Mouse (Mus musculus): ENCODE measurements at regions not wholly inside any gene's neighbourhood (a gene's known extent, or its start where the extent isn't known, plus 50 kb on each side); places are given as distances from the start of the nearest gene placed in this dataset.

GRCm38 (mm10) chr13:37135115-37135514 lies 85.1 kb upstream of the F13a1 start:
- WGBS: 67% methylated on average over 1 of the region's 1 CpGs
- H3K36me3 ChIP-seq (ENCODE audit: control insufficient read depth, insufficient read depth, low read length): no peaks in the 10 kb centered on the region
- H3K9ac ChIP-seq (ENCODE audit: low read length): no peak overlapping the region
- H3K9me3 ChIP-seq (ENCODE audit: control insufficient read depth, low read length): no peaks in the 10 kb centered on the region
- H3K27ac ChIP-seq (ENCODE audit: low read depth, low read length): no peak overlapping the region
- H3K4me1 ChIP-seq (replicated peaks; ENCODE audit: control insufficient read depth, insufficient read depth, low read length): no peaks in the 10 kb centered on the region
- no peak overlapping the region for H3K4me3 ChIP-seq (ENCODE audit: low read depth, low read length)
- H3K4me2 ChIP-seq (ENCODE audit: low read depth, low read length, severe bottlenecking): no peak overlapping the region
- H3K27me3 ChIP-seq (ENCODE audit: control insufficient read depth, insufficient read depth, low read length): no peaks in the 10 kb centered on the region
- ATAC-seq (replicated peaks; ENCODE audit: low FRiP score): no peak
- DNase-seq (ENCODE audit: low spot score): no peak

GRCm38 (mm10) chr13:37134518-37134917 lies 84.5 kb upstream of the F13a1 start:
- 88% methylated on average over 2 of the region's 2 CpGs for WGBS
- no peaks in the 10 kb centered on the region for H3K4me1 ChIP-seq (replicated peaks; ENCODE audit: control insufficient read depth, insufficient read depth, low read length)
- no peaks in the 10 kb centered on the region for H3K9me3 ChIP-seq (ENCODE audit: control insufficient read depth, low read length)
- no peak overlapping the region for H3K27ac ChIP-seq (ENCODE audit: low read depth, low read length)
- H3K4me3 ChIP-seq (ENCODE audit: low read depth, low read length): no peak overlapping the region
- no peak for ATAC-seq (replicated peaks; ENCODE audit: low FRiP score)
- H3K36me3 ChIP-seq (ENCODE audit: control insufficient read depth, insufficient read depth, low read length): no peaks in the 10 kb centered on the region
- no peak overlapping the region for H3K9ac ChIP-seq (ENCODE audit: low read length)
- no peak for DNase-seq (ENCODE audit: low spot score)
- H3K4me2 ChIP-seq (ENCODE audit: low read depth, low read length, severe bottlenecking): no peak overlapping the region
- no peaks in the 10 kb centered on the region for H3K27me3 ChIP-seq (ENCODE audit: control insufficient read depth, insufficient read depth, low read length)

GRCm38 (mm10) chr13:37130637-37131036 lies 80.6 kb upstream of the F13a1 start:
- Histone ChIP-seq H3K36me3 (ENCODE audit: control insufficient read depth, insufficient read depth, low read length) (no peaks in the 10 kb centered on the region), H3K27ac (ENCODE audit: low read depth, low read length) (no peak overlapping the region), H3K4me2 (ENCODE audit: low read depth, low read length, severe bottlenecking) (no peak overlapping the region), H3K4me3 (ENCODE audit: low read depth, low read length) (no peak overlapping the region), H3K9me3 (ENCODE audit: control insufficient read depth, low read length) (no peaks in the 10 kb centered on the region), H3K27me3 (ENCODE audit: control insufficient read depth, insufficient read depth, low read length) (no peaks in the 10 kb centered on the region), H3K9ac (ENCODE audit: low read length) (no peak overlapping the region), H3K4me1 (replicated peaks; ENCODE audit: control insufficient read depth, insufficient read depth, low read length) (no peaks in the 10 kb centered on the region)
- DNase-seq (ENCODE audit: low spot score) (no peak), ATAC-seq (replicated peaks; ENCODE audit: low FRiP score) (no peak)
- WGBS: 91% methylated on average over 10 of the region's 10 CpGs

- no peak overlapping the region for H3K9ac ChIP-seq (ENCODE audit: low read length)
- H3K4me3 ChIP-seq (ENCODE audit: low read depth, low read length): no peak overlapping the region
- H3K9me3 ChIP-seq (ENCODE audit: control insufficient read depth, low read length): no peaks in the 10 kb centered on the region
- 90% methylated on average over 4 of the region's 4 CpGs for WGBS
- ATAC-seq (replicated peaks; ENCODE audit: low FRiP score) (no peak), DNase-seq (ENCODE audit: low spot score) (no peak)
- no peaks in the 10 kb centered on the region for H3K4me1 ChIP-seq (replicated peaks; ENCODE audit: control insufficient read depth, insufficient read depth, low read length)
- H3K4me2 ChIP-seq (ENCODE audit: low read depth, low read length, severe bottlenecking): no peak overlapping the region
- no peak overlapping the region for H3K27ac ChIP-seq (ENCODE audit: low read depth, low read length)
- no peaks in the 10 kb centered on the region for H3K36me3 ChIP-seq (ENCODE audit: control insufficient read depth, insufficient read depth, low read length)
- H3K27me3 ChIP-seq (ENCODE audit: control insufficient read depth, insufficient read depth, low read length): no peaks in the 10 kb centered on the region
Measured at GRCm38 (mm10) chr13:37121602-37122001, 71.6 kb upstream of the F13a1 start.

GRCm38 (mm10) chr13:37120219-37120618 lies 70.2 kb upstream of the F13a1 start:
- DNase-seq (ENCODE audit: low spot score) (no peak), ATAC-seq (replicated peaks; ENCODE audit: low FRiP score) (no peak)
- Histone ChIP-seq H3K4me1 (replicated peaks; ENCODE audit: control insufficient read depth, insufficient read depth, low read length) (no peaks in the 10 kb centered on the region), H3K36me3 (ENCODE audit: control insufficient read depth, insufficient read depth, low read length) (no peaks in the 10 kb centered on the region), H3K4me3 (ENCODE audit: low read depth, low read length) (no peak overlapping the region), H3K9me3 (ENCODE audit: control insufficient read depth, low read length) (no peaks in the 10 kb centered on the region), H3K9ac (ENCODE audit: low read length) (no peak overlapping the region), H3K4me2 (ENCODE audit: low read depth, low read length, severe bottlenecking) (no peak overlapping the region), H3K27ac (ENCODE audit: low read depth, low read length) (no peak overlapping the region), H3K27me3 (ENCODE audit: control insufficient read depth, insufficient read depth, low read length) (no peaks in the 10 kb centered on the region)
- WGBS: 73% methylated on average over 2 of the region's 2 CpGs

- Histone ChIP-seq H3K4me2 (ENCODE audit: low read depth, low read length, severe bottlenecking) (no peak overlapping the region), H3K4me3 (ENCODE audit: low read depth, low read length) (no peak overlapping the region), H3K27ac (ENCODE audit: low read depth, low read length) (no peak overlapping the region), H3K9ac (ENCODE audit: low read length) (no peak overlapping the region), H3K9me3 (ENCODE audit: control insufficient read depth, low read length) (no peaks in the 10 kb centered on the region), H3K4me1 (replicated peaks; ENCODE audit: control insufficient read depth, insufficient read depth, low read length) (no peaks in the 10 kb centered on the region), H3K27me3 (ENCODE audit: control insufficient read depth, insufficient read depth, low read length) (no peaks in the 10 kb centered on the region), H3K36me3 (ENCODE audit: control insufficient read depth, insufficient read depth, low read length) (no peaks in the 10 kb centered on the region)
- 87% methylated on average over 5 of the region's 5 CpGs for WGBS
- no peak for ATAC-seq (replicated peaks; ENCODE audit: low FRiP score)
- DNase-seq (ENCODE audit: low spot score): no peak
Measured at GRCm38 (mm10) chr13:37114324-37114723, 64.3 kb upstream of the F13a1 start.

GRCm38 (mm10) chr13:37111747-37112146 lies 61.7 kb upstream of the F13a1 start:
- H3K27me3 ChIP-seq (ENCODE audit: control insufficient read depth, insufficient read depth, low read length): no peaks in the 10 kb centered on the region

GRCm38 (mm10) chr13:37107721-37108120 lies 57.7 kb upstream of the F13a1 start:
- 79% methylated on average over 5 of the region's 5 CpGs for WGBS
- Histone ChIP-seq H3K4me2 (ENCODE audit: low read depth, low read length, severe bottlenecking) (no peak overlapping the region), H3K36me3 (ENCODE audit: control insufficient read depth, insufficient read depth, low read length) (no peaks in the 10 kb centered on the region), H3K4me3 (ENCODE audit: low read depth, low read length) (no peak overlapping the region), H3K27me3 (ENCODE audit: control insufficient read depth, insufficient read depth, low read length) (no peaks in the 10 kb centered on the region), H3K27ac (ENCODE audit: low read depth, low read length) (no peak overlapping the region), H3K9me3 (ENCODE audit: control insufficient read depth, low read length) (no peaks in the 10 kb centered on the region), H3K9ac (ENCODE audit: low read length) (no peak overlapping the region), H3K4me1 (replicated peaks; ENCODE audit: control insufficient read depth, insufficient read depth, low read length) (peaks cover 3% of the 10 kb centered on the region; the same call in 1 of the 2 replicates)
- DNase-seq (ENCODE audit: low spot score) (no peak), ATAC-seq (replicated peaks; ENCODE audit: low FRiP score) (no peak)

More at GRCm38 (mm10) chr13:37111747-37112146, 61.7 kb upstream of the F13a1 start:
- Histone ChIP-seq H3K4me3 (ENCODE audit: low read depth, low read length) (no peak overlapping the region), H3K4me1 (replicated peaks; ENCODE audit: control insufficient read depth, insufficient read depth, low read length) (no peaks in the 10 kb centered on the region), H3K36me3 (ENCODE audit: control insufficient read depth, insufficient read depth, low read length) (no peaks in the 10 kb centered on the region), H3K27ac (ENCODE audit: low read depth, low read length) (no peak overlapping the region), H3K4me2 (ENCODE audit: low read depth, low read length, severe bottlenecking) (no peak overlapping the region), H3K9ac (ENCODE audit: low read length) (no peak overlapping the region), H3K9me3 (ENCODE audit: control insufficient read depth, low read length) (no peaks in the 10 kb centered on the region)
- ATAC-seq (replicated peaks; ENCODE audit: low FRiP score) (no peak), DNase-seq (ENCODE audit: low spot score) (no peak)
- WGBS: 94% methylated on average over 4 of the region's 4 CpGs

- H3K9me3 ChIP-seq (ENCODE audit: control insufficient read depth, low read length): no peaks in the 10 kb centered on the region
- no peak overlapping the region for H3K9ac ChIP-seq (ENCODE audit: low read length)
- no peak overlapping the region for H3K4me3 ChIP-seq (ENCODE audit: low read depth, low read length)
- H3K4me2 ChIP-seq (ENCODE audit: low read depth, low read length, severe bottlenecking): no peak overlapping the region
- H3K27me3 ChIP-seq (ENCODE audit: control insufficient read depth, insufficient read depth, low read length): no peaks in the 10 kb centered on the region
- no peak for ATAC-seq (replicated peaks; ENCODE audit: low FRiP score)
- 90% methylated on average over 5 of the region's 5 CpGs for WGBS
- no peak for DNase-seq (ENCODE audit: low spot score)
- H3K36me3 ChIP-seq (ENCODE audit: control insufficient read depth, insufficient read depth, low read length): no peaks in the 10 kb centered on the region
- H3K27ac ChIP-seq (ENCODE audit: low read depth, low read length): no peak overlapping the region
- H3K4me1 ChIP-seq (replicated peaks; ENCODE audit: control insufficient read depth, insufficient read depth, low read length): peaks cover 3% of the 10 kb centered on the region; the same call in 1 of the 2 replicates
Measured at GRCm38 (mm10) chr13:37106009-37106408, 56.0 kb upstream of the F13a1 start.
